Mouse (Mus musculus) heart, postnatal 4 days (tissue): ENCODE data around the gene Rab30. TPM values are rescaled to one million over a fixed set of nuclear protein-coding genes. Genes with fewer than 3 reads are reported as not detected.
"Not testable (repeated sequence)": the region's sequence is repeated elsewhere in the genome, so short reads cannot be mapped to it uniquely, and the experiment has no call there.

Experiments used
- DNase-seq: peaks from one replicate; pipeline ENCODE4 v3.0.0; 2021
- total RNA-seq, 2 experiments: library from RNA; stranded (reverse); gene quantifications; 2 replicates each; pipeline ENCODE4 v1.2.3; 2021

The Rab30 gene
- total RNA-seq, 2 experiments from 2014 or later = 11.5 to 14.0 TPM

- DNase-seq = no peak
These were observed 16.7 kb downstream of the Rab30 start for GRCm38 (mm10) chr7:92758067-92758466.

DNA sequence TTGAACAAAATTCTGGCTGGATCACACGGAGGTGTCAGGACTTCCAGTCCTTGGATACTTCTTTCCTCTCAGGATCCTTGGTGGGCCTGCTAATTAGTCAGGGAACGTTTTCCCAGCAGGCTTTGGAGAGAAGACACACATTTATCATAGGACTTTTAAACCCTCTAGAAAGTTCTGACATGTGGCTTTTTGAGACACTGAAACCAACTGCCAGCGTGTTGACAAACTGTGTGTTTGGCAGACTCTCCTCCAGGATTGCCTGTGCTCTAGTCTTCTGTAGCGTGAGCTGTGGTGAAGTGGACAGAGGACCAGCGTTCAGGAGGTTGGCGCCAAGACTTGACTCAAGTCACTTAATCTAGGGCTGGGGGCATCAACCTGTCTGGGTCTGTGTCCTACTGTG, 19.2 kb downstream of the Rab30 start:
- DNase-seq = no peak

GRCm38 (mm10) chr7:92761161-92761560, 19.8 kb downstream of the Rab30 start:
- peak; percentile 39 for DNase-seq

DNA sequence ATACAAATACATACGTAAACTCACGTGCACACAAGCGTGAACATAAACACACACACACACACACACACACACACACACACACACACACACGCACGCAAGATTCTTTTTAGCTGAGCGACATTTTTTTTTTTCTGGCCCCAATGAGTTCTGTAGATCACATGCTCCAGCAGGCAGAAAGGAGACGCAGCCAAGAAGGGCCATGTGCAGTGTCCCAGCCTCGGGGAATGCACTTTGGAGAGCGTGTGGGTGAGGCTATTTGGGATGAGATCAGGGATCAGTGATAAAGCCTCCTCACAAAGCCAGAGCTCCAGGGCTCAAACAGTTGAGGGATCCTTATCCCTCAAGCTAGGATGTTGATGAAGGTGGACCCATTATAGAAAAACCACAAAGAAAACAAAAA, 24.0 kb downstream of the Rab30 start:
- DNase-seq = peak; percentile 56

- no peak for DNase-seq
These were observed 25.0 kb downstream of the Rab30 start for GRCm38 (mm10) chr7:92766096-92767090.

- DNase-seq = not testable (repeated sequence)
These were observed 26.7 kb downstream of the Rab30 start for GRCm38 (mm10) chr7:92768116-92768515.

DNA sequence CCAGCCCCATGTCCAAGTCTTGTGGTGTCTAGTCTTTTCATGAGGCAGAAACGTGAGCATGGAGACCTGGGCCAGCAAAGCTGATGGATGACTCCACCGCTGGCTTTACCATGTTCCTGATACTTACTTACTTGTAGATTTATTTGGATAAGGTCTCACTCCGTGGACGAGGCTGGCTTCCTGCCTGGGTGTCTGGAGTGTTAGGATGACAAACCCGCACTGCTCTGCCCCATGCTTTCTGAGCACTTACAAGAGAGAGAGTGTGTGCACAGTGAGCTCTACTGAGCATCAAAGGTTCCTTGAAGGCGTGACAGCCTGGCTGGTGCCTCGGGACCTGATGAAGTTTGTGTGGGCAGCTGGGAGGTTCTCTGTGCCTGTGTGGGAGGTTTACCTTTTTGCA, 27.5 kb downstream of the Rab30 start:
- no peak for DNase-seq

DNA sequence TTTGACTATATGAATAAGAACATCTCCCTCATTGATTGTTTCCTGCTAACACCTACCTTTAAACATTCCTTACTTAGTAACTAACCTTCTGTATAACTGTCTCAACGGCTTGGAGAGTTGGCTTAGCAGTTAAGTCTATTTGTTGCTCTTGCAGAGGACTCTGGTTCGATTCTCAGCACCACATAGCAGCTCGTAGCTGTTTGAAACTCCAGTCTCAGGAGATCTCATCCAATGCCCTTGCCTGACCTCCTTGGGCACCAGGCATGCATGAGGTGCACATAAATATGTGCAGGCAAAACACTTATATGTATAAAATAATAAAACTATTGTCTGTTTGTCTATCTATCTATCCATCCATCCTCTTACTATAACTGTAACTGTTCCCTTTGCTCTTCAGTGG, 31.6 kb downstream of the Rab30 start:
- no peak for DNase-seq

DNA sequence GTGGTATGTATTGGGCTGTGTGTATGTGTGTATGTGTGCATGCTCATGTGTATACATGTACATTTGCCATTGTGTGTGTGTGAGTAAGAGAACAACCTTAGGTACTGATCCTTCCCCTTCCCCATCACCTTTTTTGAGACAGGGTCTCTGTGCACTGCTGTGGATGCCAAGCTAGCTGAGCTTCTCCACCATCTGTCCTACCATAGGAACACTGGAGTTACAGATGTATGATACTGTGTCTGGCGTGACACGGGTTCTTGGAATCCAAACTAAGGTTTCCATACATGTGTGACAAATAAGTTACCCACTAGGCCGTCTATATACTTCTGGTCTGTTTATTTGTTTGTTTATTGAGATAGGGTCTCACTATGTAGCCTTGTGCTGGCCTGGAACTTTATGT, 32.2 kb downstream of the Rab30 start:
- DNase-seq = no peak

- no peak for DNase-seq
These were observed 33.3 kb downstream of the Rab30 start for GRCm38 (mm10) chr7:92774741-92775140.

DNA sequence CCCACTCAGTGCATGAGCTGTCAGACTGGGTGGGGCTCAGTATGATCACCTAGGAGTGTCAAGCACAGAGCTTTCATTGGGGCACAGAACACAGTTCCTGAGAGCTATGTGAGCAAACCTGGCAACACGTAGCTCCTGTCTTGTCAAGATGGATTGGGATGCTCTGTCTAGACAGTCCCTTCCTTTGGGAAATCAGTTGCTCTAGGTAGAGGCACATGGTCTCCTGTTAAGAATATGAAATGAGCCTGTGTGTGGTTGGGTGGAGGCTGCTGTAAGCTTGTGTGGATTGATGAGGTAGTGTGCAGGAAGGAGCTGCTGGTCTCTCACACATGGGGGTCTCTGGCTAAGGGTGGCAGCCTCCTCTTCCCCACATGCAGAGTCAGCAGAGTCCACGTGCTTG, 34.3 kb downstream of the Rab30 start:
- DNase-seq = no peak

DNA sequence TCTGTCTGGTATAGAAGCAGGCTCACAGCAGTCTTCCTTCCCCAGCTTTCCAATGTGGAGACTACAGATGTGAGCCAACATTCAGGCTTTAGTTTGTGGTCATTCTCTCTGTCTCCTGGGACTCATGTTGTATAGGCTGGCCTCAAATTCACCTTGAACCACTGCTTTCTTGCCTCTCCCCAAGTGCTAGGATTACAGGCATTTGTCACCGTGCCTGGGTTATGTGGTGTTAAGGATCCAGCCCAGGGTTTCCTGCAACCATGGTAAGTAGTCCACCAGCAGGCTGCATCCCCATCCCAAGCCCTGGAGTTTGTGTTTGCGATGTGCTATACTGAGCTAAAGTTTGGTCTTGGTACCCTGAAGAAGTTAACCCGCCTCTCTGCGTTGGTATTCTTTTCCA, 35.2 kb downstream of the Rab30 start:
- DNase-seq = no peak

DNA sequence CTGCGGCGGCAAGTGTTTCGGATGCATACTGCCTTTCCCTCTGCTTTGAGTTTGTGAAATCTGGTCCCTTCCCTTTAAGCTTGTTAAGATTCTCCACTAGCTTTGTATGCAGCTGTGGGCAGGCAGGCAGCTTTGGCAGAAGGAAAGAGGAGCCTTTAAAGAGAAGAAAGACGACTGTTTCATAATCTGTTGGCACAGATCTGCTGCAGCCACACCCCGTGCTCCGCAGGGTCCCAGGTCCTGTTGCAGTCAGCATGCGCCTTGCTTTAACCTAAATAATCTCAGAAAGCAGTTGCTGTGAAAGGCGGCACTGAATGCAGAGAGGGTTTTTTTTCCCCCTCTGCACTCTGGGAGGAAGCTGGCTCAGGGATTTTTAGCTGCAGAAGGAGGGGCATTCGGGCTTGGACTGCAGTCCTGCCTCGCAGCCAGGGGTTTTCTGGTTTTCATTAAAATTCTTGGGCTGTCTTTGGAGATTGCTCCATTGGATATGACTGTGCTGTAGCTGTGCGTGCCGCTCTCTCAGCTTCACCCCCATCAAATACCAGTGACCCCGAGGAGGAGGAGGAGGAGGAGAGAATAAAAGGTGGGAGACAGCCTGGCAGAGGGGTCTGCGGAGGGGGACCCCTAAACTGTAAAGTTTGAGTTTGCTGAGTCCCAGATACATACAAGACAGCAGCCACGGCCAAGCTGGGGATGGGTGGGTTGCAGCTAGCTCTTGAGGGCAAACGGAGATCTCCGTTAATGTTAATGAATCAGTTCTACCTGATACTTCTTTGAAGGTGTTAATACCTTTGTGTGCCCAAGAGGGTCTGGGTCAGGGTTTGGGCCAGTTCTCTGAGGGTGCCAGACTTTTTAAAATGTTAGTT, 35.9 kb downstream of the Rab30 start:
- peak; percentile 37 for DNase-seq

GRCm38 (mm10) chr7:92779058-92779457, 37.7 kb downstream of the Rab30 start:
- DNase-seq = no peak

- no peak for DNase-seq
These were observed 40.0 kb downstream of the Rab30 start for GRCm38 (mm10) chr7:92781361-92781760.

DNA sequence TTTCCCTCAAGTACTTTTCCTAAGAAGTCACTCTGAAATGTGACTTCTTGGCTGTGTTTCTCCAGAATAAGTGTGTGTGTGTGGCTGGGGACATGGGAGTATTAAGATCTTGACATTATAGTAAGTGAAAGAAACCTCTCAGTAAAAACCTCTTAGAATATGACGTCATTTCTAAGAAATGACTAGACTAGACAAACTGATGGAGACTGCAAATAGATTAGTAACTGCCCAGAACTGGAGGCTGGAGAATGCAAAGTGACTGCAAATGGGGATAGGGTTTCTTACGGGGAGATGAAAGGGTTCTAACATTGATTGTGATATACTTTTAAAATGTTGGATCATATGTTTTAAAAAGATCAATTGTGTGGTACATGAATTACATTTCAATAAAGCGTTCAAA, 40.5 kb downstream of the Rab30 start:
- DNase-seq = no peak

GRCm38 (mm10) chr7:92782511-92782910, 41.1 kb downstream of the Rab30 start:
- DNase-seq = no peak

- DNase-seq = no peak
These were observed 41.9 kb downstream of the Rab30 start for GRCm38 (mm10) chr7:92783166-92783806.

DNA sequence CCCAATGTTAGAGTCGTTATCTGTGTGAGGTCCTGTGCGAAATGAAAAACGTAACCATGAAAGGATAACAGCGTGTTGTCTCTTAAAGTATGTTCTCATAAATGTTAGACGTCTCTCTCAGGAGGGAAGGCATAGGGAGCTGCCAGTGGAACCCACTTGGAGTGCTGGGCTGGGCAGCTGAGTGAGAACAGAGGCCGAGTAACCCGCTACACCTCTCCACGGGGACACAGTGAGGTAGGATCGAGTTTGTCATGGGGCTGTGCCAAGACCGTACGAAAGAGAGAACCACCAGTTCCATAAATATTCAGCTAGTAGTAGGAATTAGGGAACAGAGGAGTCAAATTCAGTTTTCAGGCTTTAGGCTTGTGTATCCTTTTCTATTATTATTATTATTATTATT, 42.5 kb downstream of the Rab30 start:
- no peak for DNase-seq

DNA sequence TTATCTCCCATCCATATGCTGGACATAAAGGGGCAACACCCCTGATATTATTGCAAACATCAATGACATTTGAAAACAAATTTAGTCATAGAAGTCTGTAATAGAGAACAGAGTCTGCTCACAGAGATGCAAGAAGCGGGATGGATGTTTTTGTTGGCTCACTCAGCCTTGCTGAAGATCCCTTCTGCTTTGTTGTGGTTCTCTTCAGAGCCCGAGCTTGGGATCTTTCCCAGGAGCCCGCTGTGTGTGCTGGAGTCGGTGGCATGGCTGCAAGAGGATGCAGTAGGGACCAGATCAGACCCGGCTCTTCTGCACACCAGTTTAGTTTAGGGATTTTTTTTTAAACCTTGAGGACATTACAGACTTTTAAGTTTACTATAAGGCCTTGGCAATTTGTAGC, 54.3 kb downstream of the Rab30 start:
- peak; percentile 12 for DNase-seq

DNA sequence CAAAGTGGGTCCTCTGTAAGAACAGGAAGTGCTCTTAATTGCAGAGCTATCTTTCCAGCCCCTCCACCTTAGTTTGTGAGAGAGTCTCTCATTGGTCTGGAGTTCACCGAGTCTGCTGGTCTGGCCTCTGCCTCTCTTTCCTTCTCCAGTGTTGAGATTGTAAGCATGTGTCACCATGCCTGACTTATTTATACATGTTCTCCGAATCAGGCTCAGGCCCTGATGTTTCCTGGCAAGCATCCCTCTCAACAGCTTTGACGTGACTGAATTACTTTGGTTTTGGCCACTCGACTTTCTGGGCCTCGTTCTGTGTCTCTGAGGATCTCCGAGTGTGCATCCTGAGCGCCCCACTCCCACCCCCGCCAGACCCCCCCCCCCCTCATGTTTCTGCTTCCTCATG, 55.4 kb downstream of the Rab30 start:
- peak; percentile 17 for DNase-seq

GRCm38 (mm10) chr7:92799665-92800595, 58.5 kb downstream of the Rab30 start:
- DNase-seq = no peak
